Mouse (Mus musculus): ENCODE data around the gene Carm1.

The Carm1 gene

DNA sequence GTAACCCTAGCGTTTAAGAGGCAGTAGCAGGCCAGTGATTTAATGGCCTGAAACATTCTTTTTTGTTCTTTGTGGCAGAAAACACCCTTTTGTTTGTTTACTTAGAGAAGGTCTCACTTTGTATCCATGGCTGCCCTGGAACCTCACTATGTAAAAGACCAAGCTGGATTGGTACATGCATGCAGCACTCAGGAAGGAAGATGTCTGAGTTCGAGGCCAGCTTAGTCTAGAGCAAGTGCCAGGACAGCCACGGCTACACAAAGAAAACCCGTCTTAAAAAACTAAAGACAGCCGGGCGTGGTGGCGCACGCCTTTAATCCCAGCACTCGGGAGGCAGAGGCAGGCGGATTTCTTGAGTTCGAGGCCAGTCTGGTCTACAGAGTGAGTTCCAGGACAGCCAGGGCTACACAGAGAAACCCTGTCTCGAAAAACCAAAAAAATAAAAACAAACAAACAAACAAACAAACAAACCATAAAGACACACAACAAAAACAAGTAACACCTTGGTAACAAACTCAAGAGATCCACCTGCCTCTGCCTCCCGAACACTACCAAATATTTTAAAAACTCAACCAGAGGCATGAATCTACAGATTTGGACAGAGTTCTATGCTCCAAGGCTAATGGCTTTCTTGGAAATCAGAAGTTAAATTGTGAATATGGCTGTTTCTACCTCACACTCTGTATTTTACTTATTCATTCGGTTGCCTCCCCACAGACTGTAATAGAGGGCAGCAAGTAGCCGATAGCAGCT is 68.3 kb downstream of the Carm1 start:
- no peak for DNase-seq (ENCODE audit: low read depth)

DNA sequence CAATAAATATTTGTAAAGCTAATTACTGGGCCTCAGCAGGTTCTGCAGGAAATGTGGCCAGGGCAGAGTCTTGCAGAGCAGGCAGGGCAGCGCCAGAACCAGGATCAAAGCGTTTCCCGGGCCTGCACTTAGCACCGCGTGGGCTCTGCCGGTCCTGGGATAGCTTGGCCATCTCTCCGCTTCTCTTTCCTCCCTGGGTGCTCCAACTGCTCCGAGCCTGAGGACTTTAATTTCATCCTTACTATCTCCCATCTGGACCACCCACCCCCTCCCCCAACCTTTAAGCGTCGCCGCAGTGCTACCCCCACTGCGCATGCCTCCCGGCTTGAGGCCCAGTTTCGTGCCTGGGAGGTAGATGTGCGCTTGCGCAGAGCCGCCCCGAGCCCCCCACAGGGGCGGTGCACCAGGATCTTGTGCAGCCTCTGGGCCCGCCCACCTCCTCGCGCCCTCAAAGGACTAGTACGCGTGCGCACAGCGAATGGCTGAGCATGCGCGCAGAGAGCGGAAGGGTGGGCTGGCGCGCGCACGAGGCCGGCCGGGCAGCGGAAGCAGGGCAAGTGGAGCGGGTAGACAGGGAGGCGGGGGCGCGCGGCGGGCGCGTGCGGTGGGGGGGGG is 69.0 kb downstream of the Carm1 start, which contains the start of gene Smarca4:
Gene Smarca4, plus strand, starts transcription at position 553 of the 615 bp plus-strand sequence.
- DNase-seq (ENCODE audit: low read depth): peak; percentile 99

DNA sequence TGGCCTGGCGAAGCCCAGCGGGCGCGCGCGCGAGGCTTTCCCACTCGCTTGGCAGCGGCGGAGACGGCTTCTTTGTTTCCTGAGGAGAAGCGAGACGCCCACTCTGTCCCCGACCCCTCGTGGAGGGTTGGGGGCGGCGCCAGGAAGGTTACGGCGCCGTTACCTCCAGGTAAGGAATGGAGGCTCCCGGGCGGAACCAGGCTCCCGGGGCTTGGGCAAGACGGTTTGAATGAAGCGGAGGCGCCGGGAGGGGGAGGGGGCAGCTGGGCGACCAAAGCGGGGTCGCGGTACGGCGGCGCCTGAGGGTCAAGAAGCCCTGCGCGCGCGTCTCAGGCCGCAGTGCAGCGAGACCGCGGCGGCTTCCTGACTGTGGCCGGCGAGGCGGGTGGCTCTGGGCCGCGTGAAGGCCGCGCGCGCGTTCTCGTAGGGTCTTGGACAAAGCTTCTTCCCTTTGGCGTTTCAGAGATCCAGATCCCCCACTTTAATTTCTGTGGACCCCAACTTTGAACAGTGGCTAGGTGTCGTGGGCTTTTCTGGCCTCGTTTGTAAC is 69.6 kb downstream of the Carm1 start:
- no peak for DNase-seq (ENCODE audit: low read depth)

DNA sequence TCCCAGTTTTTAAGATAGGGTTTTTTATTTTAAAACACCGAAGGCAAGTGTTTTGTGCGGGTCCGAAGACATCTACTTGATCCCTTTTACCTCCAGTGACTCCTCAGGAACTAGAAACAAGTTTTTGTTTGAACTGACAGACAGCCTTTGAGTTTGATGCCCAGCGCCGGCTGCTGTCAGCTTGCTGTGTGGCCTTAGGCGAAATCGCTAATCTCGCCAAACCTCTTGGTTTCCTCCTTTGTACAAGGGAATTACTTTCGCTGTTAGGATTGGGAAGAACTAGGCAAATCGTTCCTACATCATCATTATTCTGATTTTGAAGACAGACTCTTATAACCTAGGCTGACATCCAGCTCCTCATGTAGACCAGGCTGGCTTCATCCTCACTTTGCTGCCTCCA is 70.4 kb downstream of the Carm1 start:
- DNase-seq (ENCODE audit: low read depth): no peak

DNA sequence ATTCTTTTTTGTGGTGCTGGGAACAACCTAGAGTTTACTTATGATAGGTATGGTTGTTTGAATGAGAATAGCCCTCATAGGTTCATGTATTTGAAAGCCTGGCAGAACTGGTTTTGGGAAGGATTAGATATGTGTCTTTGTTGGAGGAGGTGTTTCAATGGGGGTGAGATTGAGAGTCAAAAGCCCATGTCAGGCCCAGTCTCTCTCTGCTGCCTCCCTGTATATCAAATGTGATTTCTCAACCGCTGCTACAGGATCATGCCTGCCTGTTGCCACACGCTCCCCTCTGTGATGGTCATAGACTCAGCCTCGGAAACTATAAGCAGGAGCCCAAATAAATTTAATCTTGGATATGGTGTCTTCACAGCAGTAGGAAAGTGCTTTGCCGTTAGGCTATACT is 73.5 kb downstream of the Carm1 start:
- no peak for DNase-seq (ENCODE audit: low read depth)

DNA sequence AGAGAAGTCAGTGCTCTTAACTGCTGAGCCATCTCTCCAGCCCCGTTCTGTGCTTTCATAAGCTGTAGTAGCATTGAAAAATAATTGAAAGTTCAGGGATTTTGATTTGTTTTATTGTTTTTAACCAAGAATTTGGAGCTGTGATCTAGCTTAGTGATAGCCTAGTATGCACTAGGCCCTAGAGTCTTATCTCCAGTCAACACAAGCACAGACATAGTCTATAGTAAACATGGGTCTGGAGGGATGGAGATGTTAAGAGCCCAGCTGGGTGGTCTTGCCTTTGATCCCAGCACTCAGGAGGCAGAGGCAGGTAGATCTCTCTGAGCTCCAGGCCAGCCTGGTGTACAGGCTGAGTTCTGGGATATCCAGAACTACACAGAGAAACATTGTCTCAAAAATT is 76.0 kb downstream of the Carm1 start:
- DNase-seq (ENCODE audit: low read depth): no peak

DNA sequence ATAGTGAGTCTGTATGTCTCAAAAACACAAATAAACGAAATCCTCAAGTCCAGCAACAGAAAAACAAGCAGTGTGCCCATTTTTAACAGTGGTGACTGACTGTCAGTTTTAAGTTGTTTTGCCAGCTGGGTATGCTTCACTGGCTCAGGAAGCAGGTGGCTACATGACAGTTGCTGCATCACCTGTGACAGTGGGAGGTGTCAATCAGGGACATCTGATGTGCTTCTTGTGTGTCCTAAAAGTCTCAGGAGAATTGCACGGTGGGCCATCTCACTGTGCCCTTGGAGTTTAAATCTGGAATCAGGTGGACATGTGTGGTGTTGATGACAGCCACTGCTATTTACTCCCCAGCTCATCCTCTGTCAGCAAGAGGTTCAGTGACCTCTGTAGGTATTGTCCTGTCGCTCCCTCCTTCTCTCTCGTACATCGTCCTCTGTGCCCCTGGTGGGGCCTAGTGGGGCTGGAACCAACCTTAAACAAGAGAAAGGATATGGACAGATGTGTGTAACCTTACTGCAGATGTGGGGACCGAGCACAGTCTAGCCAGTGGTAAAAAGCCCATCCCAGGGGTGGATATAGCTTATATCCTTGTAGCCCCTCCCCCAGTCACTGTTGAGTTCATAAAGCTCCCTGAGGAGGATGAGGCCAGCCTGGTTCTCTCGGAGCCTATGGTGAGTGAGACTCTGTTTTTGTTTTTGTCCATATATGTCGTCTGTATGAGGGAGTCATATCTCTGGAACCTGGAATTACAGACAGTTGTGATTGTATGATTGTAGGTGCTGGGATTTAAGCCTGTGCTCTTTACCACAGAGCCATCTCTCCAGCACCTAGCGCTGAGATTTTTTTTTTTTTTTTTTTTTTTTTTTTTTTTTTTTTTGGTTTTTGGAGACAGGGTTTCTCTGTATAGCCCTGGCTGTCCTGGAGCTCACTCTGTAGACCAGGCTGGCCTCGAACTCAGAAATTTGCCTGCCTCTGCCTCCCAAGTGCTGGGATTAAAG is 78.9 kb downstream of the Carm1 start:
- DNase-seq (ENCODE audit: low read depth): no peak

DNA sequence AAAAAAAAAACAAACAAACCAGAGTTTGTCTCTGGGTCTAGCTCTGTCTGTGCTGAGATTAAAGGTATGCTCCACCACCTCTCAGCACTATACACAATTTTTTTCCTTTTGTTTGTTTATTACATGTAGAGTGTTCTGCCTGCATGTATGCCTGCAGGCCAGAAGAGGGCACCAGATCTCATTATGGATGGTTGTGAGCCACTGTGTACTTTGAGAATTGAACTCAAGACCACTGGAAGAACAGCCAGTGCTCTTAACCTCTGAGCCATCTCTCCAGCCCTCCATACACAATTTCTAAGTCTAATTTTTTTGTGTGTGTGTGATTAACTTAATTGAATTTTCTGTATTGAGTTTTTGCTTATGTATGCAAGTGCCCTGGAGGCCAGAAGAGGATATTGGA is 79.9 kb downstream of the Carm1 start:
- no peak for DNase-seq (ENCODE audit: low read depth)

DNA sequence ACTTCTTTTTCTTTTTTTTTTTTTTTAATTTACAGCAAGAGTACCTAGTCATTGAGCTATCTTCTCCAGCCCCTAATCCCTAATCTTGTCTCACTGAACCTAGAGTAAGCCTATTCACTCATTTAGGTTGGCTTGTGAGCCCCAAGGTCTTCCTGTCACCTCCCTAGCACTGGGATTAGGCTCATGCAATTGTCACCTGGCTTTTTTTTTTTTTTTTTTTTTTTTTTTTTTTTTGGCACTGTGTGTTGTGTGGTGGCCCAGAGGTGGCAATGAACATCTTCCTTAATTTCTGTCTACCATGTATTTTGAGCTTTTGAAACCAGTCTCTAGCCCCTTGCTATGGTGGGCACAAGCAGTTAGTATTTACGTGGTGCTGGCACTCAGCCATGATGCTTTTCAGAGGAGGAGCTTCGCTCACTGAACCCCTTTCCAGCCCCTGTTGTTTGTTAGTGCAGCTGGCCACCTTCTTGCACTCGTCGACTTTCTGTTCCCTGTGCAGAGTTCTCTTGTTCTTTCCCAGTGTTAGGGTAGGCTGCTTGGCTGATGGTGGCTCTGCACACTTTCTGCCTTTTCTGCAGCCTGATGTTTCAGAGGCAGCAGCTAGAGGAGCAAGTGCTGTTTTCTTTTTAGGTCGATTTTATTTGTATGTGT is 80.6 kb downstream of the Carm1 start:
- no peak for DNase-seq (ENCODE audit: low read depth)

DNA sequence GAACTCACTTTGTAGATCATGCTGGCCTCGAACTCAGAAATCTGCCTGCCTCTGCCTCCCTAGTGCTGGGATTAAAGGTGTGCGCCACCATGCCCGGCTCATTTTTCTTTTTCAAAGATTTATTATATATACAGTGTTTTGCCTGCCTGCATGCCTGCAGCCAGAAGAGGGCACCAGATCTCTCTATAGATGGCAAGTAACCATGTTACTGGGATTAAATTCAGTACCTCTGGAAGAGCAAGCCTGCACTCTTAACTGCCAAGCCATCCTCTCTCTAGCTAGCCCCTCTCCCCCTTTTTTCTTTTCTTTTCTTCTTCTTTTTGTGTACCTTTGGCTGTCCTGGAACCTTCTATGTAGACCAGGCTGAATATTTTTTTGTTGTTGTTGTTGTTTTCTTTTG is 84.0 kb downstream of the Carm1 start:
- DNase-seq (ENCODE audit: low read depth): peak; percentile 40

DNA sequence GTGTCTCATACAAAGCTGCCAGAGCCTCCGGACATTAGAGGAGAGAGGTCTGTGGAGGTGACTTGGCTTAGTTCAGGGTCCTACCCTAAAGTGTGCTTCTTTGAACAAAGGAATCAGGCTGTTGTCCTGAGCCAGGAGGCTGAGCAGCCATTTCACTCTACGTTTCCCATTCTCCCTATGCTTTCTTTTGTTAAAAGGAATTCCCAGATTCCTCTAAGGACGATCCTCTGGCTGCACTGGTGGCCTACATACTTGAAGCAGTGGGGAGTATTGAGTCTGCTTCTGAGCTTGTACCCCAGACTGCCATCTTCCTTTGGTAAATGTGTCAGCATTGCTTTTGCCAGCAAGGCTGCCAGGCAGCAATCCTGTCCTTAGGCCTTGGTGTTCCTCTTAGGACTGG is 86.4 kb downstream of the Carm1 start:
- DNase-seq (ENCODE audit: low read depth): no peak

DNA sequence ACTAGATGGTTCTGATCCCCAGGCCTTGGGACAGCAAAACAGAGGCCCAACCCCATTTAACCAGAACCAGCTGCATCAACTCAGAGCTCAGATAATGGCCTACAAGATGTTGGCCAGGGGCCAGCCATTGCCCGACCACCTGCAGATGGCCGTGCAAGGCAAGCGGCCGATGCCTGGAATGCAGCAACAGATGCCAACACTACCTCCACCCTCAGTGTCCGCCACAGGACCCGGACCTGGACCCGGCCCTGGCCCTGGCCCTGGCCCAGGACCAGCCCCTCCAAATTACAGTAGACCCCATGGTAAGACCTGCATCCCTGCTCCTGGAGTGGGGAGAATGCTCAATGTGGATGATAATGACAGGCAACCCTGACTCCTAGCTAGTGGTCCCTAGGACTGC is 88.9 kb downstream of the Carm1 start:
- DNase-seq (ENCODE audit: low read depth): no peak

DNA sequence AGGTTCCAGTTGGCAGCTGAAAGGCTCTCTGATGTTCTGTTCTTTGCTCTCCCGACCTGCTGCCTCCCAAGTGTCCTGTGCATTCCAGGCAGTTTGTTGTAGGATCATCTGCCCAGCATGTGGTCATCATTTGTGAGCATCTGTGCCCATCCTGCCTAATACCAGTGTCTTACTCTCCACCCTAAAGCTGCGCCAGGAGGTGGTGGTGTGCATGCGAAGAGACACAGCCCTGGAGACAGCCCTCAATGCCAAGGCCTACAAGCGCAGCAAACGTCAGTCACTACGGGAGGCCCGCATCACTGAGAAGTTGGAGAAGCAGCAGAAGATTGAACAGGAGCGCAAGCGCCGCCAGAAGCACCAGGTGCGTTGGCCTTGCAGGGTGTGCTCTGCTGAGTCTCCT is 92.3 kb downstream of the Carm1 start:
- DNase-seq (ENCODE audit: low read depth): no peak

All from c-Kit-positive CD71-positive TER-119-negative erythroid progenitor cells, embryonic 14.5 days (primary cell).